Mouse (Mus musculus) liver, postnatal 0 days (tissue): ENCODE data around the gene Vsir. TPM values are rescaled to one million over a fixed set of nuclear protein-coding genes. Genes with fewer than 3 reads are reported as not detected.

Experiments
- ATAC-seq: fragments of 200-750 bp; cut with Nextera tagmentation; 2 replicates; pipeline ENCODE4 v1.8.0; 2017; ENCODE audit warnings: mild to moderate bottlenecking, moderate library complexity
- DNase-seq: peaks from one replicate; pipeline ENCODE4 v3.0.0-alpha.2; 2016
- H3K27ac ChIP-seq: fragments of 300-500 bp; sonication (generic); 2 replicates; pipeline ENCODE4 v1.5.1; 2014; ENCODE audit warnings: antibody characterized with exemption, moderate library complexity, mild to moderate bottlenecking, low read depth
- H3K27me3 ChIP-seq: fragments of 300-500 bp; sonication (generic); 2 replicates; pipeline ENCODE4 v1.6.1; 2014; ENCODE audit warnings: low read length, control low read depth, mixed read lengths; ENCODE audit not compliant: insufficient read depth
- H3K36me3 ChIP-seq: fragments of 300-500 bp; sonication (generic); replicated peaks from 2 replicates; pipeline ENCODE4 v1.6.1; 2014; ENCODE audit warnings: mild to moderate bottlenecking, control low read depth, low read length, moderate library complexity, mixed read lengths; ENCODE audit not compliant: insufficient read depth
- H3K4me1 ChIP-seq: fragments of 300-500 bp; sonication (generic); 2 replicates; pipeline ENCODE4 v1.6.1; 2014; ENCODE audit warnings: antibody characterized with exemption, mild to moderate bottlenecking, control low read depth; ENCODE audit not compliant: insufficient read depth
- H3K4me2 ChIP-seq: fragments of 300-500 bp; sonication (generic); 2 replicates; pipeline ENCODE4 v1.6.1; 2014; ENCODE audit warnings: low read depth, mild to moderate bottlenecking, low read length, moderate library complexity, mixed read lengths
- H3K4me3 ChIP-seq: fragments of 300-500 bp; sonication (generic); 2 replicates; pipeline ENCODE4 v1.5.1; 2014; ENCODE audit warnings: low read depth, low read length
- H3K9ac ChIP-seq: fragments of 300-500 bp; sonication (generic); replicated peaks from 2 replicates; pipeline ENCODE4 v1.6.1; 2014; ENCODE audit warnings: mild to moderate bottlenecking, moderate library complexity
- H3K9me3 ChIP-seq: fragments of 300-500 bp; sonication (generic); 2 replicates; pipeline ENCODE4 v1.6.1; 2016; ENCODE audit warnings: mild to moderate bottlenecking, control low read depth, low read length, mixed read lengths
- CTCF ChIP-seq: sonication (generic); IDR thresholded peaks from 2 replicates; pipeline ENCODE4 v1.5.1; 2016; ENCODE audit warnings: antibody characterized with exemption, low read depth
- EP300 ChIP-seq: IDR thresholded peaks from 2 replicates; pipeline ENCODE4 v1.6.1; 2016; ENCODE audit warnings: antibody characterized with exemption, low read depth, mild to moderate bottlenecking
- WGBS: fragments of 180-500 bp; shearing (Covaris S2); extraction: QIAGEN DNeasy Blood & Tissue Kit; methylation state at CpG from one replicate; pipeline ENCODE4 v1.1.7; 2014; ENCODE audit not compliant: insufficient replicate concordance; 5-methylcytosine and 5-hydroxymethylcytosine counted together
- polyA plus RNA-seq: library from polyadenylated mRNA; unstranded; fragments of >200 nt; fragmentation: Nextera tagmentation; extraction: Ambion mirVana; gene quantifications from 2 replicates; pipeline ENCODE4 v1.2.1, GENCODE M21; 2015

Gene Vsir
- polyA plus RNA-seq, 1 experiment from 2014 or later, result 11.4 TPM

- no peaks in the 10 kb centered on the region for H3K9me3 ChIP-seq
- peak overlapping the region; percentile 50 for H3K4me2 ChIP-seq
- no peak overlapping the region for H3K4me3 ChIP-seq
- H3K36me3 ChIP-seq, result no peaks in the 10 kb centered on the region
- H3K4me1 ChIP-seq, result peaks cover 17% of the 10 kb centered on the region
- 10% methylated on average over 9 of the region's 9 CpGs for WGBS
- peak overlapping the region; percentile 80 for H3K27ac ChIP-seq
- DNase-seq (peak; percentile 66), ATAC-seq (peak; percentile 67)
- TF ChIP-seq EP300 (0 out of 2 replicates have a peak, but pooled peaks have one; percentile 25), CTCF (no peak)
- H3K9ac ChIP-seq, result no peak overlapping the region
- H3K27me3 ChIP-seq, result no peaks in the 10 kb centered on the region
Observed at GRCm38 (mm10) chr10:60389447-60389865, 42.8 kb downstream of the Vsir start.

GRCm38 (mm10) chr10:60390177-60390903 is 43.7 kb downstream of the Vsir start:
- TF ChIP-seq CTCF (no peak), EP300 (no peak)
- 45% methylated on average over 6 of the region's 6 CpGs for WGBS
- no peak overlapping the region for H3K9ac ChIP-seq
- no peaks in the 10 kb centered on the region for H3K9me3 ChIP-seq
- peaks cover 17% of the 10 kb centered on the region for H3K4me1 ChIP-seq
- no peaks in the 10 kb centered on the region for H3K36me3 ChIP-seq
- DNase-seq (no peak), ATAC-seq (no peak)
- H3K4me2 ChIP-seq, result peak overlapping the region; percentile 13; the same call in 1 of the 2 replicates
- H3K27me3 ChIP-seq, result no peaks in the 10 kb centered on the region
- peak overlapping the region; percentile 80 for H3K27ac ChIP-seq
- no peak overlapping the region for H3K4me3 ChIP-seq

GRCm38 (mm10) chr10:60390904-60391420 is 44.3 kb downstream of the Vsir start:
- Histone ChIP-seq H3K4me2 (no peak overlapping the region), H3K9me3 (no peaks in the 10 kb centered on the region), H3K4me1 (peaks cover 17% of the 10 kb centered on the region), H3K36me3 (no peaks in the 10 kb centered on the region), H3K4me3 (no peak overlapping the region), H3K27me3 (no peaks in the 10 kb centered on the region), H3K9ac (no peak overlapping the region), H3K27ac (peak overlapping the region; percentile 80)
- peak; percentile 26 for DNase-seq
- no peak for TF ChIP-seq CTCF
- no peak for TF ChIP-seq EP300
- WGBS, result 61% methylated on average over 5 of the region's 5 CpGs
- peak; percentile 35 for ATAC-seq

GRCm38 (mm10) chr10:60391661-60392060 is 45.0 kb downstream of the Vsir start:
- TF ChIP-seq EP300, result no peak
- TF ChIP-seq CTCF, result no peak
- Histone ChIP-seq H3K9me3 (no peaks in the 10 kb centered on the region), H3K4me1 (peaks cover 17% of the 10 kb centered on the region), H3K9ac (no peak overlapping the region), H3K27me3 (no peaks in the 10 kb centered on the region), H3K27ac (peak overlapping the region; percentile 80), H3K4me3 (no peak overlapping the region), H3K4me2 (no peak overlapping the region), H3K36me3 (no peaks in the 10 kb centered on the region)
- DNase-seq, result no peak
- no peak for ATAC-seq
- WGBS, result 92% methylated on average over 9 of the region's 9 CpGs

GRCm38 (mm10) chr10:60394936-60395335 is 48.3 kb downstream of the Vsir start:
- WGBS, result 73% methylated on average over 7 of the region's 7 CpGs
- H3K27ac ChIP-seq, result no peak overlapping the region
- peaks cover 10% of the 10 kb centered on the region for H3K4me1 ChIP-seq
- no peaks in the 10 kb centered on the region for H3K36me3 ChIP-seq
- no peak overlapping the region for H3K9ac ChIP-seq
- no peaks in the 10 kb centered on the region for H3K9me3 ChIP-seq
- no peak overlapping the region for H3K4me2 ChIP-seq
- TF ChIP-seq CTCF (no peak), EP300 (no peak)
- no peaks in the 10 kb centered on the region for H3K27me3 ChIP-seq
- DNase-seq (no peak), ATAC-seq (no peak)
- H3K4me3 ChIP-seq, result no peak overlapping the region

DNA sequence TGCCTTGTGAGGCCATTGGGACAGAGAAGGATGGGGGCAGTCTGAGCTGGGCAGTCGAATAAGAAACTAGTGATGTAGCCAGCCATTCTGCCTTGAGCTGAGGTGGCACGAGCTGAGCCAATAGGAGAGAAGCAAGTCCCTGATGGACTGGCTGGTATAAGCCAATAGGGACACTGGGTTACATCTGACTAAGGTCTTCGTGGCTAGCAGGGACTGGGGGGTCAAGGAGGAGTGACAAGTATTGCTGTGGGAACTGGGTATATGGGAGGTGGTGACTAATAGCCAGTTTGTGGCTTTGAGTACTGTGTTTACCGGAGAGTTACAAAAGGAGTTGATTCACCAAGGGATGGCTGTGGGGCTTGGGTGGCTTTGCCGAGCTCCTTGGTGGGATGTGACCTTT is 49.0 kb downstream of the Vsir start:
- 53% methylated on average over 5 of the region's 5 CpGs for WGBS
- Histone ChIP-seq H3K4me2 (no peak overlapping the region), H3K27me3 (no peaks in the 10 kb centered on the region), H3K9me3 (no peaks in the 10 kb centered on the region), H3K9ac (no peak overlapping the region), H3K36me3 (no peaks in the 10 kb centered on the region), H3K4me3 (no peak overlapping the region), H3K27ac (no peak overlapping the region), H3K4me1 (peaks cover 6% of the 10 kb centered on the region; the same call in 1 of the 2 replicates)
- no peak for ATAC-seq
- no peak for DNase-seq
- TF ChIP-seq CTCF (no peak), EP300 (no peak)
